Mouse (Mus musculus) embryonic facial prominence, embryonic 11.5 days (tissue): ENCODE data around the gene Adora1. TPM values are rescaled to one million over a fixed set of nuclear protein-coding genes. Genes with fewer than 3 reads are reported as not detected.
"Not testable (repeated sequence)": the region's sequence is repeated elsewhere in the genome, so short reads cannot be mapped to it uniquely, and the experiment has no call there.

Experiments used
- ATAC-seq: fragments of 200-750 bp; cut with Nextera tagmentation; replicated peaks from 2 replicates; pipeline ENCODE4 v1.8.0; 2017; ENCODE audit warnings: low read depth; ENCODE audit not compliant: insufficient number of reproducible peaks, low FRiP score, low TSS enrichment
- DNase-seq: peaks from one replicate; pipeline ENCODE4 v3.0.0-alpha.2; 2015; ENCODE audit warnings: low spot score
- H3K27ac ChIP-seq: fragments of 300-500 bp; sonication (generic); replicated peaks from 2 replicates; pipeline ENCODE4 v1.5.1; 2014; ENCODE audit warnings: mild to moderate bottlenecking, low read depth, low read length, control low read depth
- H3K27me3 ChIP-seq: fragments of 300-500 bp; sonication (generic); 2 replicates; pipeline ENCODE4 v1.6.1; 2014; ENCODE audit warnings: mild to moderate bottlenecking, low read length, moderate library complexity, mixed read lengths; ENCODE audit not compliant: control insufficient read depth, insufficient read depth
- H3K36me3 ChIP-seq: fragments of 300-500 bp; sonication (generic); replicated peaks from 2 replicates; pipeline ENCODE4 v1.6.1; 2014; ENCODE audit warnings: low read depth, mild to moderate bottlenecking, low read length, moderate library complexity, mixed read lengths; ENCODE audit not compliant: control insufficient read depth, insufficient read depth
- H3K4me1 ChIP-seq: fragments of 300-500 bp; sonication (generic); 2 replicates; pipeline ENCODE4 v1.6.1; 2014; ENCODE audit warnings: low read length, mixed read lengths; ENCODE audit not compliant: control insufficient read depth, insufficient read depth
- H3K4me2 ChIP-seq: fragments of 300-500 bp; sonication (generic); 2 replicates; pipeline ENCODE4 v1.6.1; 2014; ENCODE audit warnings: low read depth, mild to moderate bottlenecking, control low read depth, low read length, moderate library complexity
- H3K4me3 ChIP-seq: fragments of 300-500 bp; sonication (generic); 2 replicates; pipeline ENCODE4 v1.5.1; 2014; ENCODE audit warnings: low read depth, low read length, control low read depth
- H3K9ac ChIP-seq: fragments of 300-500 bp; sonication (generic); replicated peaks from 2 replicates; pipeline ENCODE4 v1.6.1; 2014; ENCODE audit warnings: mild to moderate bottlenecking, control low read depth, low read length
- H3K9me3 ChIP-seq: fragments of 300-500 bp; sonication (generic); replicated peaks from 2 replicates; pipeline ENCODE4 v1.6.1; 2016; ENCODE audit warnings: mild to moderate bottlenecking, low read length, inconsistent platforms, mixed read lengths; ENCODE audit not compliant: control insufficient read depth
- WGBS: fragments of 180-500 bp; shearing (Covaris S2); extraction: QIAGEN DNeasy Blood & Tissue Kit; methylation state at CpG from one replicate; pipeline ENCODE4 v1.1.7; 2014; 5-methylcytosine and 5-hydroxymethylcytosine counted together
- polyA plus RNA-seq: library from polyadenylated mRNA; unstranded; fragments of >200 nt; fragmentation: Nextera tagmentation; extraction: Ambion mirVana; gene quantifications from 2 replicates; pipeline ENCODE4 v1.2.1, GENCODE M21; 2014

Gene Adora1
- polyA plus RNA-seq, 1 experiment from 2014 or later, result 0.60 TPM

DNA sequence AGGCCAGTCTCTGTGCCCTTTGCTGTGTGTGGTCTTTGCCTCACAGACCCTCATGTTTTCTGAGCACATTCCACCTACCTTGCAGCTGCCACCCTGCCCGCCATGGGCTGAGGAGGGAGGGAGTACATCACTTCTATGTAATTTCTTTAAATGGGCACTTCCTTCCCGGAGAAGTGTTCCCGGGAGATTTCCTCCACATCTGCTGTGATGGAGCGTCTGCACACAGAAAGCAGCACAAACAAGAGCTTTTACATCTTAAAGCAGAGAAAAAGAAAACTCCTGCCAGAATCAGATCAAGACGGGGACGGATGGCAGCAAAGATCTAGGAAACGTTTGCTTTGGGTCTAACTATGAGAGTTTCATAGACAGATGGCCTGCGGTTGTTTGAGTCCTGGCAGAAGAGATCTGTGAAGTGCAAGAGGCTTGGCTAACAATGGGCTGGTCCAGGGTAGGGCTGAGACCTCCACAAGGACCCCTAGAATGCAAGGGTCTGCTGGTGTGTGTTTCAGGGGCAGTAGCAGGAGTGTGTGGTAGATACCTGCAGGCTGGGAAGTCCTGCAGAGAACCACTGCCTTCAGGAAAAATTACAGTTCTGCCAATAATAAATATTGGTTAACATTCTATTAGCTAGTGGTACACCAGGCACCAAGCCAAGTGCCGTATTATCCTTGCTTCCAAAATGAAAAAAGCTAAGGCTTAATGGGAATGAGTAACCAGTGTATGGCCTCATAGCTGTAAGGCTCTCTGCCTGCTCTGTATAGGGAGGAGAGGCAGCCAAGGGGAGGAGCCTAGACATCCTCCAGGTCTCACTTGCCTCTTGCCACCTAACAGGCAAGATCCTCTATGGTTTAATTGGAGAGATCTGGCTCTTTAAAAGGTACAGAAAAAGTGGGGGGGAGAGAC lies 38.5 kb upstream of the Adora1 start:
- Histone ChIP-seq H3K27ac (no peak overlapping the region), H3K9me3 (no peaks in the 10 kb centered on the region), H3K4me3 (no peak overlapping the region), H3K27me3 (no peaks in the 10 kb centered on the region), H3K4me2 (no peak overlapping the region), H3K4me1 (no peaks in the 10 kb centered on the region), H3K36me3 (no peaks in the 10 kb centered on the region), H3K9ac (no peak overlapping the region)
- ATAC-seq (no peak), DNase-seq (peak; percentile 30)
- WGBS, result 40% methylated on average over 9 of the region's 9 CpGs

DNA sequence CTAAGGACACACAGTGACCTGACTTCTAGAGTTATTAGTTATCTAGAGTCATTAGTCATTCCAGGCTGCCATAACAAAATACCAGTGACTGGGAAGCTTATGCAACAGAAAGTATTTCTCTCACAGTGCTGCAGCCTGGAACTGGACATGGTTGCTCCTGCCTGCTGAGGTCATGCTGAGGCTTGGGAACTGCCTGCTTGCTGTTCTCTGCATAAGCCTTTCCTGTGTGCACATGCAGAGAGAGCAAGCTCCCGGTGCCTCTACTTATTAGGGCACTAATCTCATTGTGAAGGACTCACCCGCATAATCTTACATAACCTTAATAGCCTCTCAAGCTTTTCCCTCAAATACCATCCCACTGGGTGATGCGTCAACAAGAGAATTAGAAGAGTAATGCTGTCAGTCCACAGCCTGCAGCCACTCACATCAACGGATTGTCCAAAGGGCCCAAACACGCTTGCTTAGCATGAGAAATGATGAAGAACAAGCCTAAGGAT lies 37.6 kb upstream of the Adora1 start:
- WGBS, result 72% methylated on average over 5 of the region's 5 CpGs
- Histone ChIP-seq H3K4me1 (no peaks in the 10 kb centered on the region), H3K9me3 (no peaks in the 10 kb centered on the region), H3K36me3 (no peaks in the 10 kb centered on the region), H3K9ac (no peak overlapping the region), H3K27ac (no peak overlapping the region), H3K4me3 (no peak overlapping the region), H3K27me3 (no peaks in the 10 kb centered on the region), H3K4me2 (no peak overlapping the region)
- no peak for DNase-seq
- no peak for ATAC-seq

DNA sequence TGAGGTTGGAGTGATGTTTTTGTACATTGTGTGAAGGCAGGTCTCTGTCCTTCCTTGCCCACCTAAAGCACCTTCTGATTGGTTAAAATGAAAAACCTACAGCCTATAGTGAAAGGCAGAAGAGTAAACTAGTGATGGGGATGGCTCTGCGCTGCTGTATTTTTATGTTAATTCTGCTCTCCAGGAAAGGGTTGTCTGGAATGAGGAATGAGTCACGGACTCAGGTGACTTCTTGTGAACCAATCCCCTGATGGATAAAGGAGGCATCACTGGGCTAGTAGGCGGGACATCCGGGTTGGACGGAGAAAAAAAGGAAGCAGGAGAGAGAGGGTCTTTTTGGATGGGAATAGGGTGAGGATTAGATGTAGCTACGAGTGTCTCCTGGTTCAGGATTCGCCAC lies 34.8 kb upstream of the Adora1 start:
- Histone ChIP-seq H3K4me1 (no peaks in the 10 kb centered on the region), H3K4me3 (no peak overlapping the region), H3K36me3 (no peaks in the 10 kb centered on the region), H3K27ac (no peak overlapping the region), H3K4me2 (no peak overlapping the region), H3K9me3 (no peaks in the 10 kb centered on the region), H3K27me3 (no peaks in the 10 kb centered on the region), H3K9ac (no peak overlapping the region)
- ATAC-seq (no peak), DNase-seq (no peak)
- 77% methylated on average over 7 of the region's 7 CpGs for WGBS

DNA sequence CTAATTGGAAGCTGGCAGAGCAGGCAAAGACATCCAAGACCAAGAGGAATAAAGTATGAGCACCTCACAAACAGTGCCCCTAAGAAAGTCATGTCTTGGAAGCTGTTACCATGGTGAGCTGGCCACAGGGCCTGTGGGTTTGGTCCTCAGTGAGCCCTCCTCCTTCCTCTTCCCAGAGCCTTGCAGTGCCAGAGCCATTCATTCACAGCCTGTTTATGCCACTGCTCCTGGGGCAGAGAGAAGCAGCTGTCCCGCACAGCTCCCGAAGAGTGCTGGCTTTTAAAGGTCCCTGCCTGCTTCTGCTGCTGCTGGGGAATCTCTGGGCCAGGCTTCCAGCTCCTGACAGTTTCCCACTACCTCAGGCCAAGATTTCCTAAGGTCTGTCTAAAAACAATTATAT lies 30.6 kb upstream of the Adora1 start:
- Histone ChIP-seq H3K4me3 (no peak overlapping the region), H3K27me3 (no peaks in the 10 kb centered on the region), H3K4me2 (no peak overlapping the region), H3K9ac (no peak overlapping the region), H3K36me3 (no peaks in the 10 kb centered on the region), H3K9me3 (no peaks in the 10 kb centered on the region), H3K4me1 (no peaks in the 10 kb centered on the region), H3K27ac (no peak overlapping the region)
- ATAC-seq (no peak), DNase-seq (no peak)
- 42% methylated on average over 2 of the region's 2 CpGs for WGBS

DNA sequence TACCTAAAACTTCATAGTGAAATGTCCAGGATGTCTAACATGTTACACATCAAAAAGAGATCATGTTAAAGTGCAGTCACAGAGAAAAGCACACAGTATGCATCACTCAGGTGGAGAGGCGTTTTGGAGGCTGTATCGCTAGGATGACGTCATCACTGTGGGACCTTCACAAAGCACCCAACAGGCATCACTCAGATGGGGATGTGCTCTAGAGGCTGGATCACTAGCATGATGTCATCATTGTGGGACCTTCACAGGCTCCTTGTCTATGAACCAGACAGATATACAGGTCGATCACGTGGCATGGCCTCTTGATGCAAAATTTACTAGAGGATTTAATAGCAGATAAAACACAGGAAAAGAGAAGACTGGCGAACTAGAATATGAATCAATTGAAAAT lies 29.1 kb upstream of the Adora1 start:
- 84% methylated on average over 6 of the region's 6 CpGs for WGBS
- Histone ChIP-seq H3K4me1 (no peaks in the 10 kb centered on the region), H3K36me3 (no peaks in the 10 kb centered on the region), H3K27ac (no peak overlapping the region), H3K4me2 (no peak overlapping the region), H3K4me3 (no peak overlapping the region), H3K27me3 (no peaks in the 10 kb centered on the region), H3K9ac (no peak overlapping the region), H3K9me3 (no peaks in the 10 kb centered on the region)
- no peak for ATAC-seq
- no peak for DNase-seq

DNA sequence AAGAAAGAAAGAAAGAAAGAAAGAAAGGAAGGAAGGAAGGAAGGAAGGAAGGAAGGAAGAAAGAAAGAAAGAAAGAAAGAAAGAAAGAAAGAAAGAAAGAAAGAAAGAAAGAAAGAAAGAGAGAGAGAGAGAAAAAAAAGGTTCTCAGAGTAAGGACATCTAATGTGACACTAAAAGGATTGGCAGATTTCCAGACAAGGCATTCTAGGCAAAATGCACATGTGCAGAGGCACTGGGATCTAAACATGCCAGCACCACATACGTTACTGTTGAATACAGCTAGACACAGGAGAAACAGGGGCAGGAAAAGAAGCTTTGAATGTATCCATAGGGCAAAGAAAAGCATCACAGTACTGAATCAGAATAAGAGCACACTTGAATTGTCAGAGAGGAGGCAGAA lies 14.4 kb upstream of the Adora1 start:
- not testable (repeated sequence) for H3K4me3 ChIP-seq, H3K27me3 ChIP-seq, ATAC-seq, H3K27ac ChIP-seq, H3K9me3 ChIP-seq, H3K4me1 ChIP-seq, H3K9ac ChIP-seq, H3K36me3 ChIP-seq, H3K4me2 ChIP-seq, DNase-seq
- 62% methylated on average over 1 of the region's 1 CpGs for WGBS

DNA sequence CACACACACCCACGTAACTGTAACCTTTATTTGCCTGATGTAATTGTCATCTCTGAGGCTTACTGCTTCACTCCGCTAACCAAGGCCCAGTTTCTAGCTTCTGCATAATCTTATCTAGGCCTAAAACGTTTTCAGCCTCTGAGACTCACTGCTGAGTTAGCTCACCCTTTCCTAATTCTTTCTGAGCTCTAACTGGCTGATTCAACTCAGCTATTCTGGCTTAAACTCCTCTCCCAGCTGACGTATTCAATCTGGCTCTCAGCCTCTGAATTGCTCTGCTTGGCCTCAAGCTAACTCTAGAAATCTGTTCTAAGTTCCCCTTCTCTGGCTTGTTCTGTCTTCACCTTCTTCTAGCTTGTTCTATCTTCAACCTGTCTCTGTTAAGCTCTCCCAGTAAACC lies 11.4 kb upstream of the Adora1 start:
- Histone ChIP-seq H3K9me3 (no peaks in the 10 kb centered on the region), H3K27me3 (no peaks in the 10 kb centered on the region), H3K4me2 (no peak overlapping the region), H3K36me3 (no peaks in the 10 kb centered on the region), H3K4me3 (no peak overlapping the region), H3K9ac (no peak overlapping the region), H3K4me1 (no peaks in the 10 kb centered on the region), H3K27ac (no peak overlapping the region)
- DNase-seq (no peak), ATAC-seq (no peak)
- 63% methylated on average over 4 of the region's 4 CpGs for WGBS

DNA sequence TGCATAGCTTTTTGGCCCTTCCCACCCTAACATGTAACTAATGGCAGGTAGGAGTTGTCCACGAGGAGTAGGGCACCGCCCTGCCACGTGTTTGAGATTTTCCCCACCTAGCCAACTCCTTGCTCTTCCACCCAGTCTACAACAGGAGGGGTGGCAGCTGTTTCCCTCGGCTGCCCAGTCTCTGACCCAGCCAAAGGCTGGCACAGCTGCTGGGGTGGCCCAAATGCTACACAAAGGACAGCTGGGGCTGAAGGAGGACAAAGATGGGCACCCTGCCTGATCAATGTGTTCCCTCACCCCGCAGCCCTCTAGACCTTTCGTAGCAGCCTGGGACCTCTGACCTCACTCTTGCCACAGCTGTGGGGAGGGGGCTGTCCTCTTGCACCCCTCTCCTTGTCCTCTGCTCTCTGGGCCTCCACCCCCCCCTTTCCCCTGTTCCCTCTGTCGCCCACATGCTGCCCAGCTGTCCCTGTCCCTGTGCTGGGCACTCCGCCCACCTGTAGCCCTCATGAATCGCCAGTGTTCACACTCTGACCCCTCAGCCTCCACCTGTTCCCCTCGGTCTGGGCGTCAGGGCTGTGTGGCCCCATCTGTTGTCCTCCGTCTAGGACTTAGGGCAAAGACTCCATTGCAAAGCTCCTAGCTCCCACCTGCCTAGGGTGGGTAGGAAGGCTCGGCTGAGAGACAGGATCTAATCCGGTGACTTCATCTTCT lies 9.9 kb upstream of the Adora1 start:
- H3K4me2 ChIP-seq, result no peak overlapping the region
- H3K9ac ChIP-seq, result no peak overlapping the region
- H3K36me3 ChIP-seq, result no peaks in the 10 kb centered on the region
- ATAC-seq (peak; percentile 46; the same call in 1 of the 2 replicates), DNase-seq (no peak)
- H3K4me3 ChIP-seq, result no peak overlapping the region
- no peaks in the 10 kb centered on the region for H3K27me3 ChIP-seq
- no peaks in the 10 kb centered on the region for H3K4me1 ChIP-seq
- H3K9me3 ChIP-seq, result no peaks in the 10 kb centered on the region
- H3K27ac ChIP-seq, result no peak overlapping the region
- WGBS, result 75% methylated on average over 14 of the region's 14 CpGs
